Mouse (Mus musculus) activated CD4-positive, CD25-positive, alpha-beta regulatory T cell, adult 4 months (primary cell): ENCODE results near the gene Syn3. TPM values are rescaled to one million over a fixed set of nuclear protein-coding genes. Genes with fewer than 3 reads are reported as not detected.
"Not testable (repeated sequence)": the region's sequence is repeated elsewhere in the genome, so short reads cannot be mapped to it uniquely, and the experiment has no call there.

Experiments
- ATAC-seq: one replicate; pipeline ENCODE4 v1.8.0; 2017
- polyA plus RNA-seq, 2 experiments: library from polyadenylated mRNA; unstranded; fragments of 100-300 nt; shearing (Covaris generic); gene quantifications; one replicate each; pipeline ENCODE4 v1.2.1; 2017

The Syn3 gene
- polyA plus RNA-seq, 2 experiments from 2014 or later = 0.26 TPM; not detected in 1

GRCm38 (mm10) chr10:86416806-86417205 is 81.9 kb downstream of the Syn3 start:
- ATAC-seq = no peak

GRCm38 (mm10) chr10:86410868-86411267 is 87.8 kb downstream of the Syn3 start:
- ATAC-seq = no peak

- no peak for ATAC-seq
Observed at GRCm38 (mm10) chr10:86406952-86407351, 91.7 kb downstream of the Syn3 start.

DNA sequence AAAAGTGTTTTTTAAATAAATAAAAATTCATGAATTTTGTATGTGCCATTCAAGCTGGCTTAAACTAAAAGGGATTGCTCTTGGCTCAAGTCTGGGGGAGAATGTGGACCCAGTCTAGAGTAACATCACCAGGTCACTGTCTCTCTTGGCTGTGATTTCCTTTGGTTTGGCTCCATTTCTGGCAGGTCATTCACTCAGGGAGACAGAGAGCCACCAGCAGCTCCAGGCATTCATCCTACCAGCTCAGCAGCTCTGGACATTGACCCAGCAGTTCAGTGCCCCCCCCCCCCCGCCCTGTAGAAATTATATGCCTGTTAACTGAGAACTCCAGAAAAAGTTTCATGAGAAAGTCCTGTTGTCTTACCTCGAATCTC is 100.4 kb downstream of the Syn3 start:
- ATAC-seq = no peak

DNA sequence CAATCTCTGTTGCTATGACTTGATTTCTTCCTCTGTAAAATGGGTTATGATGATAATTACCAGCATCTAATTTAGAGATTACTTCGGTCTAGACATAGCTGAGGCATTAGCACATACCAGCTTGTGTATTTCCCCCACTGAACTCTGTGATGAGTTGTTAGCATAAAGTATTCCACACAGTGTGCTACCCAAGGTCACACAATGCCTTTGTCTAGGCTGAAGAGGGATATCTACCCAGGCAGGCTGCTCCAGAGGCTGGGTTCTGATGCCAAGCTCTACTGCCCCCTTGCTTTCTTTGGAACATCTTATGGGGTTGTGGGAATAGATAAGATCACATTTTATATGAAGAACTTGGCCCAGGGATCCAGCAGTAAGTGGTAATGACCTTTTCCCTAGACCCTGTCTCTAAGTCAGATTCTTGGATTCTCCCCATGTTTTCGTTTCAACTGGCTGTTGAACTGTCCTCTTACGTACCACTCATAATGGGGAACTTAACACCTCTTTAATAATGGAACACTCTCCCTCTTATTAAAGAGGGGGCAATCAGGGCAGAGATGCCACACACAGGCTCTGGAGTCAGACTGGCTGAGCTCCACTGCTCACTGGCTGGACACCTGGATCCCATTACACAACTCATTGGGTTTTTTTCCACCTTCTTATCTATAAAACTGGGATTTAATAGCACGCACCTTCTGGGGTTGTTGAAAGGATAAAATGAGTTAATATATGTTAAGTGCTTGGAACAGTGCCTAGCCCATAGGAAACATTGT is 100.9 kb downstream of the Syn3 start:
- ATAC-seq = no peak

GRCm38 (mm10) chr10:86392399-86392798 is 106.3 kb downstream of the Syn3 start:
- no peak for ATAC-seq

- ATAC-seq = no peak
Observed at GRCm38 (mm10) chr10:86389913-86390312, 108.8 kb downstream of the Syn3 start.

- no peak for ATAC-seq
Observed at GRCm38 (mm10) chr10:86389357-86389756, 109.3 kb downstream of the Syn3 start.

DNA sequence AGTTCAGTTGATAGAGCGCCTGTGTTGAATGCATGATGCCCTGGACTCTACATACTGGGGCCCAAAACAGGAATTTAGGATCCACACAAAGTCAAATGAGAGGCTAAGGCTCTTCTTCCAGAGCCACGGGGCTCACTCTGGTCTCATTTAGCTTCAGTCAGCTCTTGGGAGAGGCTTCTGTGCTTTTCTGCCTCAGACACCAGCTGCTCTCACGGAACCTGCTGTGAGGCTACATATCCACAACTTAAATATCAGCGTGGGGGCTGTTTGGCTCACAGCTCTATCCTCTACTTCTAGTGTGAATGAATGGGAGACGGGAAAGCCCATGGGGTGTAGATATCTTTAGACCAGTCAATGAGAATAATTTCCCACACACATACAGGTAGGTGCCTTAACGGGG is 109.9 kb downstream of the Syn3 start:
- ATAC-seq = no peak

DNA sequence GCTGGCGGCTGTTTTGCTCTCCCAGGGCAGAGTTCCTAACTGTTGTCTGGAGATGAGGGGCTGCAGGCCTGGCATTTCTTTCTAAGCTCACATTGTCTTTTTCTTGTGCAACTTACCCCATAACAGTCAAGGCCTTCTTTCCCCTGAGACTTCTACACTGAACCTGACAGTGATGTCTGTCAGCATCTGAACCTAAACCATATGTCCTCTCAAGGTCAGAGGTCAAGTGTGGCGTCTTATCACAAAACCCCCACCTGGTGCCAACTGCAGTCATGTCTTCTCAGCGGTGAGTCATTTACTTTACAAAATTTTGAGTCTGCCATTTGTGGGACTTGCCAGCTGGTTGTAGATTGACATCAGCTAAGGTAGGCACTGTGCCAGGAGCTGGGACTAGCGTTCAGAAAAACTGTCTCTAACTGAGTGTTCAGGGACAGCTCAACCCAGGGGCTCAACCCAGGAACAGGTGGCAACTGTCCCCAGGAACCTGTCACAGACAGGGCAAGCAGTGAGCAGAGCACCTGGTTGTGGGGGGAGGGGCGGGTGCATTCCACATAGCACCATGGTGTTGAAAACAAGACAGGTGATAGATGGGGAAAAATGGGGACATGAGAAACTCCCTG is 110.8 kb downstream of the Syn3 start:
- no peak for ATAC-seq

DNA sequence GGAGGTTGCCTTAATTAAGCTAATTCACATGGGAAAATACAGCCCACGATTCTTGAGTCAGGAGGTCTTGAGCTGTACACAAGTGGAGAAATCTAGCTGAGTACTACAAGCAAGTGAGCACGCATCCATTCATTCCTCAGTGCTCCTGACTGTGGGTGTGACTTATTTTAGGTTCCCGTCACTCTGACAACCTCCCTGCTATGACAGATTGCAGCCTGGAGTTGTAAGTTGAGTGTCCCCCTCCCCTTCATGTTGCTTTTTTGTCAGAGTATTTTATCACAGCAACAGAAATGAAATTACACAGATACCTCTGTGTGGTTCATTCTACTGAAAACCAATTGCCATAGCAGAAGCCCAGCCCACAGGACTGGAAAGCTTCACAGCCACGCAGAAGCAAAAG is 112.5 kb downstream of the Syn3 start:
- no peak for ATAC-seq

GRCm38 (mm10) chr10:86385656-86386055 is 113.0 kb downstream of the Syn3 start:
- no peak for ATAC-seq

- no peak for ATAC-seq
Observed at GRCm38 (mm10) chr10:86384655-86385054, 114.0 kb downstream of the Syn3 start.

GRCm38 (mm10) chr10:86381922-86382260 is 116.8 kb downstream of the Syn3 start:
- ATAC-seq = no peak

DNA sequence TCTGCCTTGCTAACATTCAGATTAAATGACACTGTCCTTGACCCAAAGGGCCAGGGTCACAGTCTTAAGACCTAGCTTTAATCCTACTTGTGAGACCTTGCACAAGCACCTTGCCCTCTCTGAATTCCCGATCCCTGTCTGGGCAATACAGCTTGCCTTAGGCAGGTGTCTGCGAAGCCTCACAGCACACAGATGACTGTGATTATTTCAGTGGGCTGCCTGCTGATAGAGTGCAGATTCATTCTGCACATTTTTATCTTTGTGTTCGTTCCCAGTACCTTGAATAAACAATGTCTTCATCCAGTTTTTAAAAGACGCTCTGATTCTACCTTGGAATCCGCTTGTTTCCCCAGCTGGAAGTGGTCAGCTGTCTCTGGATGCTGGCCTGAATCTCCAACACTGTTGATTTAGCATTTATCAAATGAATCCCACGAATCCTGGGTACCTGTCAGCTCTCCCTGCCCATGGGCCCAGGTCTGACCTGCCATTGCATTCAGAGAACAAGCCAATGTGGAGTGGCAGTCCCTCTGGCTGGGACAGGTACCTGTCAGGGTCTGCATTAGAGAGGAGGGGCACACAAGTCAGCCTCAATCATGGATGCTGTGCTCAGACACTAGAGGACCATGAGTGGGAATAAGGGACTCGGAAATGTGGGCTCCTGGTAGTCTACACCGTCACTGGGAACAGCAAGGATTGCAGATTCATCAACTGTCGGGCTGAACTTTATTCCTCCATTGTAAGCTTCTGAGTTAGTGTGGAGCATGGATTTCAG is 117.4 kb downstream of the Syn3 start:
- ATAC-seq = no peak

DNA sequence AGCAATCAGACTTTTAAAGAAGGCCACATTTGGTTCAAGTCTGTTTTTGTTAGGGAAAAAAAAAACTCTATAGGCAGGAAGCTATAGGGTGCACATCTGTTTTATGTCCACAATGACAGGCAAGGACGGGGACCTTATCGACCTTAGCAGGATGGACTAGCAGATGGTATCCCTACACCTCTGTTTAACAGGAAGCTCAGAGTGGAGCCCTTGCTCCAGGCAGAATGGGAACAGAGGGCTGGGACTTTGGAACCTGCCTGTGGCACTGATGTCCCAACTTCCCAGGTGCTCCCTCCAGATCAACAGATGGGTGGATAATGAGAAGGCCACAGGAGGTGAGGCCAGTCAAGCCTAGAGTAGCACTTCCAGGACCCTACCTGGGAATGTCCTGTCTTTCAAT is 118.1 kb downstream of the Syn3 start:
- no peak for ATAC-seq

GRCm38 (mm10) chr10:86378803-86379202 is 119.9 kb downstream of the Syn3 start:
- not testable (repeated sequence) for ATAC-seq

DNA sequence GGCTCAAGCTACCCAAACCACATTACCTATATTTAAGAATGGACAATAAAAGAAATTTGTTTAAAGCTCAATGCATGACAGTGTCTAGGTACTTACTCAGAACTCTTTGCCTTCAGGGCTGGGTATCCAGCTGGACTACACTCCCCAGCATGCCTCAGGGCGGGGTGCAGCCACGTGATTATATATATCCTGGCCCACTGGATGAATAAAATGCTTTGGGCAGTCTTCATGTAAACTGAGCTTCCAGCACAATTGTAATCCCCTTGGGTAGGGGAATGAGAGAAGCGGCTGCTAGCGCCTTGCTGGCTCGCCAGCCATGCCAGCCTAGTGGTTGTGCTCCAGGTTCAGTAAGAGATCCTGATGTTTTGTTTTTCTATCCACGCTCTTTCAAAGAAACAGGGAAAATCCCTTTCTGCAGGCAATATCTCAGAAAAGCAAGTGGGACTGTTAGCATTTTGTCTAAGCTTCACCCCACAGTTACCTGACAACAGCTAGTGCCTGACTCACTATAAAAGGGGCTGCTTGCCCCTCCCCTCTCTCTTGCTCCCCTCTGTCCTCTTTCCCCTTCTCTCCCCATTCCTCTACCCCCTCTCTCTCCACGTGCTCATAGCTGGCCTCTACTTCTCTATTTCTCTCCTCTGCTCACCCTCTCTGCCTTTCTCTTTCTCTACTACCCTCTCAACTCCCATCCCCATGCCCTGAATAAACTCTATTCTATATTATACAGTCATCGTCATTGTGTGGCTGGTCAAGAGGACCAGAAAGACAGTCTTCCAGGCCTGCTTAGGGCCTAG is 122.1 kb downstream of the Syn3 start:
- ATAC-seq = no peak

DNA sequence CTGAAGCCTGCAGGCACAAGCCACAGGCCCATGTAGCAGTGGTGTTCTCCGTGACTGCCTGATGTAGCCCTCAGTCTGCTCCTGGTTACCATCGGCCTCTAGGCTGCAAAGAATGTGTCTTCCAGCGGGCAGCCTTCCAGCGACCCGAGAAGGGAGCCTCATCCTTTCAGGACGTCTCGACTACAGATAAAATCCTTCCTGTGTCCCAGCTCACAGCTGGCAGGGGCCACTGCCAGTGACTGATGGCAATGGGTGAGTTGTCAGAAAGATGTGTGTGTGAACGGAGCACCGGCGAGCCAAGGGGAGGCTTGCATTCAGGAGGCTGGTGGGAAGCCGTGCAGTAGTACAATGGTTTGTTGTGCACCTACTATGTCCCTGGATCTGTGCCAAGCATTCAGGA is 122.8 kb downstream of the Syn3 start:
- no peak for ATAC-seq

- ATAC-seq = no peak
Observed at GRCm38 (mm10) chr10:86374061-86374460, 124.6 kb downstream of the Syn3 start.

GRCm38 (mm10) chr10:86371561-86371960 is 127.1 kb downstream of the Syn3 start:
- no peak for ATAC-seq

- no peak for ATAC-seq
Observed at GRCm38 (mm10) chr10:86369346-86369745, 129.3 kb downstream of the Syn3 start.

GRCm38 (mm10) chr10:86368811-86369210 is 129.9 kb downstream of the Syn3 start:
- no peak for ATAC-seq
